Mouse (Mus musculus) inflammation-experienced regulatory T-cells, adult 6 months (primary cell): ENCODE measurements around the gene Ace3. TPM values are rescaled to one million over a fixed set of nuclear protein-coding genes. Genes with fewer than 3 reads are reported as not detected.
"Not testable (repeated sequence)": the region's sequence is repeated elsewhere in the genome, so short reads cannot be mapped to it uniquely, and the experiment has no call there.

Experiments
- ATAC-seq: one replicate; pipeline ENCODE4 v1.8.0; 2017
- polyA plus RNA-seq, 3 experiments: library from polyadenylated mRNA; unstranded; fragments of 100-300 nt; shearing (Covaris generic); gene quantifications; one replicate each; pipeline ENCODE4 v1.2.1; 2017

The Ace3 gene
- polyA plus RNA-seq, 3 experiments from 2014 or later = not detected

GRCm38 (mm10) chr11:105984452-105984851 lies 10.0 kb upstream of the Ace3 start:
- no peak for ATAC-seq

- ATAC-seq = no peak
These were observed 7.0 kb upstream of the Ace3 start for GRCm38 (mm10) chr11:105987446-105987845.

GRCm38 (mm10) chr11:105989446-105989845 lies 5.0 kb upstream of the Ace3 start:
- no peak for ATAC-seq

GRCm38 (mm10) chr11:105990231-105990630 lies 4.2 kb upstream of the Ace3 start:
- ATAC-seq = no peak

- no peak for ATAC-seq
These were observed 5.6 kb downstream of the Ace3 start for GRCm38 (mm10) chr11:106000062-106000461.

- peak; percentile 52 for ATAC-seq
These were observed 7.2 kb downstream of the Ace3 start for GRCm38 (mm10) chr11:106001718-106002117.

GRCm38 (mm10) chr11:106004576-106004975 lies 10.1 kb downstream of the Ace3 start:
- no peak for ATAC-seq

- ATAC-seq = no peak
These were observed 11.5 kb downstream of the Ace3 start for GRCm38 (mm10) chr11:106005970-106006369.

- no peak for ATAC-seq
These were observed 13.3 kb downstream of the Ace3 start, which contains the start of gene Kcnh6 for GRCm38 (mm10) chr11:106007821-106008220. Gene Kcnh6 (plus strand): TSS chr11:106008124.

GRCm38 (mm10) chr11:106012711-106013110 lies 18.2 kb downstream of the Ace3 start:
- no peak for ATAC-seq

- no peak for ATAC-seq
These were observed 19.2 kb downstream of the Ace3 start for GRCm38 (mm10) chr11:106013556-106014225.

GRCm38 (mm10) chr11:106016440-106016839 lies 22.0 kb downstream of the Ace3 start:
- ATAC-seq = no peak

GRCm38 (mm10) chr11:106020051-106020763 lies 25.7 kb downstream of the Ace3 start:
- peak; percentile 46 for ATAC-seq

- ATAC-seq = no peak
These were observed 31.3 kb downstream of the Ace3 start for GRCm38 (mm10) chr11:106025774-106026173.

- peak; percentile 66 for ATAC-seq
These were observed 32.1 kb downstream of the Ace3 start for GRCm38 (mm10) chr11:106026465-106027151.

- ATAC-seq = peak; percentile 44
These were observed 33.1 kb downstream of the Ace3 start for GRCm38 (mm10) chr11:106027607-106028006.

- ATAC-seq = not testable (repeated sequence)
These were observed 37.6 kb downstream of the Ace3 start for GRCm38 (mm10) chr11:106032074-106032473.

- peak; percentile 59 for ATAC-seq
These were observed 39.0 kb downstream of the Ace3 start for GRCm38 (mm10) chr11:106033491-106033919.

GRCm38 (mm10) chr11:106034986-106035385 lies 40.5 kb downstream of the Ace3 start:
- no peak for ATAC-seq

GRCm38 (mm10) chr11:106036548-106037417 lies 42.3 kb downstream of the Ace3 start, which contains the start of gene Dcaf7:
Gene Dcaf7 (plus strand): TSS chr11:106036872.
- peak; percentile 96 for ATAC-seq

- no peak for ATAC-seq
These were observed 42.9 kb downstream of the Ace3 start for GRCm38 (mm10) chr11:106037418-106037751.

GRCm38 (mm10) chr11:106044349-106044748 lies 49.9 kb downstream of the Ace3 start:
- ATAC-seq = no peak
